Mouse (Mus musculus): Measurements from ENCODE around the gene Gm867. TPM values are rescaled to one million over a fixed set of nuclear protein-coding genes. Genes with fewer than 3 reads are reported as not detected.
A peak's percentile ranks its signal among the peaks of the same experiment; 100 is the strongest.

Gene Gm867
- polyA plus RNA-seq, 2 experiments from 2014 or later = not detected

- no peak for ATAC-seq
Observed at GRCm38 (mm10) chr10:75896208-75896607, 44.3 kb downstream of the Gm867 start.

DNA sequence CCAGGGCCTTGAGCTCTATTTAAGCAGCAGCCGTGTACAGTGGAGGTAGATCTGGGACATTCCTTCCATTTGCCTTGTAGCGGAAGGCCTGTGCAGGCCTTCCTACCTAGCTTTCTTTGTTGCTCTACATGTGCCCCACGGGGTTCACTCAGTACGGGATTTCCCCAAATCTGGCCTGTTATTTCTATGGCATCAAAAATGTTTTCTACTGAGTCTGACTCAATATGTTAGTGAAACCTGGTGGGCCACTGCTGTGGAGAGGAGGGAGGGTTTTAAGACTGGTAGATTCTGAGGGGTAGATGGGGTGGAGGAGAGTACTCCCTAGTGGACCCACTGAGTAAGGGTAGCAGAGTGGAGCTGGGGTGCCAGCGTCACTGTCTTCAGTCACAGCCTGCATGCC, 44.7 kb downstream of the Gm867 start:
- no peak for ATAC-seq

DNA sequence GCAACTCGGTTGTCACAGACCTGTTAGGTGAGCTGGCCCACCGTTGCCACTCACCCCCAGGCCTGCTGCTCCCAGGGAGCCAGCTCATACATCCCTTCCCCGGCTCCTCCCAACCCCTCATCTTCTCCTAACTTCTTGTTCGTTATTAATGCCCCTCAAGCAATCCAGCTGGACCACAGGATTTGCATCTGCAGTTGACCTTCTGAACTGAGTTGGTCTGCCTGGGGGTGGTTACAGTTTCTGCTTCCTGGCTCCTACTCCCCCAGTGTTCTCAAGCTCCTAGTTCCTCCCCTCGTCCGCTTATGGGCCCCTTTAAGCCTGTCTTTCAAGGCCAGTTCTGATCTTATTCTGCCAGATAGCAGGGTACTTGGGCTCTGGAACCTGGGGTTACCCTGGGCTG, 45.9 kb downstream of the Gm867 start:
- no peak for ATAC-seq

GRCm38 (mm10) chr10:75893089-75893750, 47.3 kb downstream of the Gm867 start, which contains the start of gene Derl3:
Derl3 (plus strand) TSS chr10:75893413.
- peak; percentile 98 for ATAC-seq

DNA sequence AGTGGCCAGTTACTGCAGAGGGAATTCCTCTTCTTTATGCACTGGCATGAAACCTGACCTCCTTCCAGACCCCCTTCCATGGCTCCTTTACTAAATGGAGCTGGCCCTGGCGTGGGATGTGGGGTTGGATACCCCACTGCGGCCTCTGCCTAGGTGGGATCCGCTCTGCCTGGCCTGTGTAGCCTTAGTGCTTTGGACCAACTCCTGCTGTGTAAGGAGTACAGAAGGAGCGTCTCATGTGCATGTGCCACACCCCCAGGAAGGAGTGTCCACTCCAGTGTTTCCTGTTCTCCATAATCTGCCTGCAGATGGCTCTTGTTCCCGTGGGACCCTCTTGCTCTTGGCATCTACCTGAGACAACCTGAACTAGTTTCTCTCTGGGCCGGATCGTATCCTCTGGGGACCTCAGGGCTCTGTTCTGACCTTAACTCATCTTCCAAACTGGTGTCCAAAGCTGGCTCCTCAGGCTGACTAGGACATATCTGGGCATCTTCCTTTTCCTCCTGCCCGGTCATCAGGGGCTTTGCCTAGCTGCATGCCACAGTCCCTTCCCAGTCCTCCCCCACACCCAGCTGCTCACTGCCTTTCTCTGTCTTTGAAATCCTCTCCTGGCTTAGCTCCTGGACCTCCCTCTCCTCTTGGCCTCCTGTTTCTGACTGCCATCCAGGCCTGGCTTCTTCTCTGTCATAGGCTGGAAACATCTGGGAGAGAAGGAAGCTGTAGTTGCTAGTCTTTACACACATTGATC, 50.9 kb downstream of the Gm867 start:
- no peak for ATAC-seq

Other genes with a start within 250 kb of the Gm867 start
- gene Cabin1, start 176.3 kb downstream of the Gm867 start, polyA plus RNA-seq (2017; shearing (Covaris generic)) = 10 to 100 TPM; 22.0 to 22.3 TPM
- 100 to 1,000 TPM in 1 of 2 experiments, 10 to 100 TPM in 1; 78.9 to 104 TPM for gene Ddt, start 167.3 kb downstream of the Gm867 start, polyA plus RNA-seq (2017; shearing (Covaris generic))
- gene Gm20441, start 159.7 kb downstream of the Gm867 start, polyA plus RNA-seq (2017; shearing (Covaris generic)) = not detected
- gene Gstt3, start 159.3 kb downstream of the Gm867 start, polyA plus RNA-seq (2017; shearing (Covaris generic)) = 1 to 10 TPM; 3.3 to 6.1 TPM
- 1 to 10 TPM in 1 of 2 experiments, not detected in 1; 1.2 TPM for gene Gstt1, start 142.1 kb downstream of the Gm867 start, polyA plus RNA-seq (2017; shearing (Covaris generic))
- under 1 TPM in 1 of 2 experiments, not detected in 1; 0.48 TPM for gene Gstt4, start 118.1 kb downstream of the Gm867 start, polyA plus RNA-seq (2017; shearing (Covaris generic))
- gene Gstt2, start 103.2 kb downstream of the Gm867 start, polyA plus RNA-seq (2017; shearing (Covaris generic)) = 10 to 100 TPM; 58.5 to 64.1 TPM
- 100 to 1,000 TPM; 464 to 561 TPM for gene Mif, start 80.4 kb downstream of the Gm867 start, polyA plus RNA-seq (2017; shearing (Covaris generic))
- gene Derl3, start 47.3 kb downstream of the Gm867 start, polyA plus RNA-seq (2017; shearing (Covaris generic)) = 1 to 10 TPM in 1 of 2 experiments, under 1 TPM in 1; 0.85 to 2.7 TPM
- 100 to 1,000 TPM in 1 of 2 experiments, 10 to 100 TPM in 1; 75.0 to 127 TPM for gene Smarcb1, start 19.1 kb downstream of the Gm867 start, polyA plus RNA-seq (2017; shearing (Covaris generic))
- gene Chchd10, start 7.5 kb downstream of the Gm867 start, polyA plus RNA-seq (2017; shearing (Covaris generic)) = 10 to 100 TPM; 13.1 to 20.1 TPM
- gene Mmp11, start 4.2 kb downstream of the Gm867 start, polyA plus RNA-seq (2017; shearing (Covaris generic)) = 1 to 10 TPM; 2.5 to 9.1 TPM
- 1 to 10 TPM in 1 of 2 experiments, not detected in 1; 3.5 TPM for gene Vpreb3, start 2.4 kb upstream of the Gm867 start, polyA plus RNA-seq (2017; shearing (Covaris generic))
- gene Gm5134, start 13.8 kb upstream of the Gm867 start, polyA plus RNA-seq (2017; shearing (Covaris generic)) = under 1 TPM; 0.27 to 0.41 TPM
- gene Zfp280b, start 92.0 kb upstream of the Gm867 start, polyA plus RNA-seq (2017; shearing (Covaris generic)) = 10 to 100 TPM; 11.4 to 11.5 TPM
- not detected for gene Slc5a4b, start 170.3 kb upstream of the Gm867 start, polyA plus RNA-seq (2017; shearing (Covaris generic))
- not detected for gene Slc5a4a, start 206.8 kb upstream of the Gm867 start, polyA plus RNA-seq (2017; shearing (Covaris generic))